Mouse (Mus musculus): Measurements from ENCODE around the gene Cdpf1. TPM values are rescaled to one million over a fixed set of nuclear protein-coding genes. Genes with fewer than 3 reads are reported as not detected.
"Not testable (repeated sequence)": the region's sequence is repeated elsewhere in the genome, so short reads cannot be mapped to it uniquely, and the experiment has no call there.

Cdpf1 gene
- polyA plus RNA-seq, 1 experiment from 2014 or later, result 33.8 TPM

DNA sequence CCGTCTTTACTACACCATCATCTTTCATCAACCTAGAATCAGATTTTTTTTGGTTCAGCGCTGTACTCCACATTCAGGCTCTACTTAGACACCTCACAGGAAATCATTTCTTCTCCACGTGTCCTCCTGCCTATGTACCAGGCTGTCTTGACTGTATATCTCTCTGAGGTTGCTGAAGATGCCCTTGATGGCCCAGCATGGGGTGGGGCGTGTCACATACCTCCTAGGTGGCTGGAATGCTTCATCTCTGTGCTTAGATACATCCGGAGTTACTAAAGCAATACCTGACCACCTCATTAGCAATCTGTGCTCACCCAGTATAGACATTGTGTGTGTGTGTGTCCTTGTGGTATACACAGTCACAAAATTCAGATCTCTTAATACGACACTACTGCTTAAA is 16.0 kb downstream of the Cdpf1 start:
- Histone ChIP-seq H3K27me3 (ENCODE audit: control insufficient read depth, insufficient read depth, low read depth, low read length) (no peaks in the 10 kb centered on the region), H3K4me1 (replicated peaks; ENCODE audit: control insufficient read depth, insufficient read depth, low read length) (no peaks in the 10 kb centered on the region), H3K9me3 (ENCODE audit: control insufficient read depth, low read length) (no peaks in the 10 kb centered on the region), H3K9ac (ENCODE audit: low read length) (no peak overlapping the region), H3K27ac (ENCODE audit: low read length) (no peak overlapping the region), H3K36me3 (ENCODE audit: control insufficient read depth, insufficient read depth, low read length) (no peaks in the 10 kb centered on the region), H3K4me3 (ENCODE audit: low read length) (no peak overlapping the region), H3K4me2 (ENCODE audit: low read depth, low read length) (no peak overlapping the region)
- WGBS, result 71% methylated on average over 6 of the region's 6 CpGs
- ATAC-seq (ENCODE audit: low read depth), result no peak

DNA sequence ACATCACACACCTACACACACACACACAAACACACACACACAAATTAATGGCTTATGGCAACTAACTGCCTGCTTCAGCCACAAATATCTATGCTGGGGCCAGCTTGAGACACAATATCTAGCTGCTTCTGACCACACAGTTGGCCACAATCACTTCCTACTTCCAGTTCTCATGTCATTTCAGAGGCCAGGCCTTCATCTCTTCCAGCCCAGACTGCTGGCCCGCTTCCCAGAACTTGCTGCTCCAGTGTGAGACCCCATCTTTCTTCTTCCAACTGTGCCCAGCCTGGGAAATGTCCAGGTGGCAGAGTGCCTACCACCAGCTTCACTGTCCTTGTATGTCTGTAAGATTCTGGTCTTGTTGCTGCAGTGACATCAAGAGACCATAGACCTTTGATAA is 18.7 kb downstream of the Cdpf1 start:
- 50% methylated on average over 1 of the region's 1 CpGs for WGBS
- Histone ChIP-seq H3K36me3 (ENCODE audit: control insufficient read depth, insufficient read depth, low read length) (no peaks in the 10 kb centered on the region), H3K27me3 (ENCODE audit: control insufficient read depth, insufficient read depth, low read depth, low read length) (no peaks in the 10 kb centered on the region), H3K4me2 (ENCODE audit: low read depth, low read length) (no peak overlapping the region), H3K4me3 (ENCODE audit: low read length) (no peak overlapping the region), H3K9ac (ENCODE audit: low read length) (no peak overlapping the region), H3K27ac (ENCODE audit: low read length) (no peak overlapping the region), H3K4me1 (replicated peaks; ENCODE audit: control insufficient read depth, insufficient read depth, low read length) (no peaks in the 10 kb centered on the region), H3K9me3 (ENCODE audit: control insufficient read depth, low read length) (no peaks in the 10 kb centered on the region)
- ATAC-seq (ENCODE audit: low read depth), result no peak

DNA sequence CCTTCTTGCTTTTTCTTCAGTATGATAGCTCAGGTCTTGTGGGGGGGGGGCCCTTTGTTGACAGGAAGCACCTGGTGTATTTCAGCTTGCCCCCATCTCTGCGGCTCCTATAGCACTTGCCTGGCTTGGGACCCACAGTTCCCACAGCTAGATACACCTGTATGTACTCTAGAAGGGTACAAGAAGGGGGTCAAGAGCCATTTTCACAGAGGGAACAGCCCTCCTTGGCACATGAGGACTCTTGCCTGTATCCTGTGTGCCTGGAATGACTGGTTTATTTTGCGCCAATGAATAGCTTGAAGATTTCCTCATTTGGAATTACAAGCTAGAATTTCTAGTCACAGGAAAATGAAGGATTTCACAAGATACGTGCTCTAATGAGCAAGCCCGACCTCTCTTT is 20.0 kb downstream of the Cdpf1 start:
- 55% methylated on average over 4 of the region's 4 CpGs for whole genome bisulfite sequencing
- H3K4me3 ChIP-seq (ENCODE audit: low read length), result no peak overlapping the region
- H3K27ac ChIP-seq (ENCODE audit: low read length), result no peak overlapping the region; the same call in 1 of the 2 replicates
- peak; percentile 81; the same call in 1 of the 2 replicates for ATAC-seq (ENCODE audit: low read depth)
- no peak overlapping the region for H3K4me2 ChIP-seq (ENCODE audit: low read depth, low read length)
- H3K36me3 ChIP-seq (ENCODE audit: control insufficient read depth, insufficient read depth, low read length), result no peaks in the 10 kb centered on the region
- H3K4me1 ChIP-seq (replicated peaks; ENCODE audit: control insufficient read depth, insufficient read depth, low read length), result no peaks in the 10 kb centered on the region
- H3K9ac ChIP-seq (ENCODE audit: low read length), result no peak overlapping the region
- no peaks in the 10 kb centered on the region for H3K9me3 ChIP-seq (ENCODE audit: control insufficient read depth, low read length)
- no peaks in the 10 kb centered on the region for H3K27me3 ChIP-seq (ENCODE audit: control insufficient read depth, insufficient read depth, low read depth, low read length)

- H3K27ac ChIP-seq (ENCODE audit: low read length), result no peak overlapping the region
- H3K9me3 ChIP-seq (ENCODE audit: control insufficient read depth, low read length), result no peaks in the 10 kb centered on the region
- no peak overlapping the region for H3K4me2 ChIP-seq (ENCODE audit: low read depth, low read length)
- no peak overlapping the region for H3K4me3 ChIP-seq (ENCODE audit: low read length)
- no peak overlapping the region for H3K9ac ChIP-seq (ENCODE audit: low read length)
- no peaks in the 10 kb centered on the region for H3K27me3 ChIP-seq (ENCODE audit: control insufficient read depth, insufficient read depth, low read depth, low read length)
- ATAC-seq (ENCODE audit: low read depth), result no peak
- H3K36me3 ChIP-seq (ENCODE audit: control insufficient read depth, insufficient read depth, low read length), result no peaks in the 10 kb centered on the region
- no peaks in the 10 kb centered on the region for H3K4me1 ChIP-seq (replicated peaks; ENCODE audit: control insufficient read depth, insufficient read depth, low read length)
- 64% methylated on average over 16 of the region's 16 CpGs for WGBS
These were observed 22.9 kb downstream of the Cdpf1 start for GRCm38 (mm10) chr15:85788633-85789032.

GRCm38 (mm10) chr15:85788051-85788450 is 23.4 kb downstream of the Cdpf1 start:
- Histone ChIP-seq H3K9ac (ENCODE audit: low read length) (no peak overlapping the region), H3K27ac (ENCODE audit: low read length) (no peak overlapping the region), H3K27me3 (ENCODE audit: control insufficient read depth, insufficient read depth, low read depth, low read length) (no peaks in the 10 kb centered on the region), H3K9me3 (ENCODE audit: control insufficient read depth, low read length) (no peaks in the 10 kb centered on the region), H3K4me3 (ENCODE audit: low read length) (no peak overlapping the region), H3K36me3 (ENCODE audit: control insufficient read depth, insufficient read depth, low read length) (no peaks in the 10 kb centered on the region), H3K4me1 (replicated peaks; ENCODE audit: control insufficient read depth, insufficient read depth, low read length) (no peaks in the 10 kb centered on the region), H3K4me2 (ENCODE audit: low read depth, low read length) (no peak overlapping the region)
- no peak for ATAC-seq (ENCODE audit: low read depth)
- WGBS, result 76% methylated on average over 4 of the region's 4 CpGs

DNA sequence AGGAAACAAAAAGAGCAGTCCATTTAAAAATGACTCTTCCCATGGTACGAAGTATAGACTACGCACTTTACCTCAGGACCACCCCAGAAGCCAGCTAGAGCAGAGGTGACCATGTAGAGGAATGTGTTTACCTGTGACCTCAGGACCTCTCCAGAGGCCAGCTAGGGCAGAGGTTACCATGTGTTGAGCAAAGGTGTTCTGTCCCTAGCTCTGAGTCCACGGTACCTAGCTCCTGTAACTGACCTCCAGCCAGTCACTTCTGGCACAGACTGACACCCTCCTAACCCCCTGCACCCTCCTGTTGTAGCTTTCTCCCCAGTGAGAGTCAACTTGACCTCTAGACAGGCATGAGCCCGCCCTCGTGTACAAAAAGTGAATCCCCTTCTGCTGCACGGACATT is 24.0 kb downstream of the Cdpf1 start:
- H3K4me3 ChIP-seq (ENCODE audit: low read length), result no peak overlapping the region
- H3K9ac ChIP-seq (ENCODE audit: low read length), result no peak overlapping the region
- no peak overlapping the region for H3K4me2 ChIP-seq (ENCODE audit: low read depth, low read length)
- H3K27me3 ChIP-seq (ENCODE audit: control insufficient read depth, insufficient read depth, low read depth, low read length), result no peaks in the 10 kb centered on the region
- H3K9me3 ChIP-seq (ENCODE audit: control insufficient read depth, low read length), result no peaks in the 10 kb centered on the region
- 87% methylated on average over 6 of the region's 6 CpGs for WGBS
- H3K4me1 ChIP-seq (replicated peaks; ENCODE audit: control insufficient read depth, insufficient read depth, low read length), result no peaks in the 10 kb centered on the region
- H3K27ac ChIP-seq (ENCODE audit: low read length), result no peak overlapping the region
- no peaks in the 10 kb centered on the region for H3K36me3 ChIP-seq (ENCODE audit: control insufficient read depth, insufficient read depth, low read length)
- no peak for ATAC-seq (ENCODE audit: low read depth)

- no peak for ATAC-seq (ENCODE audit: low read depth)
- WGBS, result 52% methylated on average over 5 of the region's 5 CpGs
These were observed 24.8 kb downstream of the Cdpf1 start for GRCm38 (mm10) chr15:85786711-85787110.

DNA sequence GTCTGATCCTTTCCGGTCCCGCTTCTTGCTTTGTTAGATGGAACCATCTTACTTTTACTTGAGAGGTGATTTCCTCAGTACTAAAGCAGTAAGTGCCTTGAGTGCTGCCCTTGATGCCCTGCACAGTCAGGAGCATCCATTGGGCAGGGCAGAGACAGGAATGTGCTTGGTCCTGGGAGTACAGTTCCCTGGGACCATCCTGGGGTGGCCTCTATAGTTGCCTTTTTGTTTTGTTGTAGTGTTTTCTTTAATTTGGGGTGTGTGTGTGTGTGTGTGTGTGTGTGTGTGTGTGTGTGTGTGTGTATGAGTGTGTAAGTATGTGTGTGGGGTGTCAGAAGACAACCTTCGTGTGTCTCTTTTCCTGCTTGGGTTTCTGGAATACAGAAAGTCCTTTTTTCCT is 27.2 kb downstream of the Cdpf1 start:
- ATAC-seq (ENCODE audit: low read depth), result no peak
- no peak overlapping the region for H3K27ac ChIP-seq (ENCODE audit: low read length)
- no peak overlapping the region for H3K4me2 ChIP-seq (ENCODE audit: low read depth, low read length)
- no peaks in the 10 kb centered on the region for H3K4me1 ChIP-seq (replicated peaks; ENCODE audit: control insufficient read depth, insufficient read depth, low read length)
- H3K36me3 ChIP-seq (ENCODE audit: control insufficient read depth, insufficient read depth, low read length), result no peaks in the 10 kb centered on the region
- no peaks in the 10 kb centered on the region for H3K27me3 ChIP-seq (ENCODE audit: control insufficient read depth, insufficient read depth, low read depth, low read length)
- H3K4me3 ChIP-seq (ENCODE audit: low read length), result no peak overlapping the region
- no peaks in the 10 kb centered on the region for H3K9me3 ChIP-seq (ENCODE audit: control insufficient read depth, low read length)
- WGBS, result 75% methylated on average over 3 of the region's 3 CpGs
- H3K9ac ChIP-seq (ENCODE audit: low read length), result no peak overlapping the region

More at GRCm38 (mm10) chr15:85786711-85787110, 24.8 kb downstream of the Cdpf1 start:
- Histone ChIP-seq H3K9me3 (ENCODE audit: control insufficient read depth, low read length) (no peaks in the 10 kb centered on the region), H3K4me1 (replicated peaks; ENCODE audit: control insufficient read depth, insufficient read depth, low read length) (no peaks in the 10 kb centered on the region), H3K27ac (ENCODE audit: low read length) (no peak overlapping the region), H3K4me2 (ENCODE audit: low read depth, low read length) (no peak overlapping the region), H3K9ac (ENCODE audit: low read length) (no peak overlapping the region), H3K36me3 (ENCODE audit: control insufficient read depth, insufficient read depth, low read length) (no peaks in the 10 kb centered on the region), H3K27me3 (ENCODE audit: control insufficient read depth, insufficient read depth, low read depth, low read length) (no peaks in the 10 kb centered on the region), H3K4me3 (ENCODE audit: low read length) (no peak overlapping the region)

GRCm38 (mm10) chr15:85783146-85783545 is 28.4 kb downstream of the Cdpf1 start:
- H3K27ac ChIP-seq (ENCODE audit: low read length), result no peak overlapping the region
- H3K4me3 ChIP-seq (ENCODE audit: low read length), result no peak overlapping the region
- H3K36me3 ChIP-seq (ENCODE audit: control insufficient read depth, insufficient read depth, low read length), result no peaks in the 10 kb centered on the region
- no peak overlapping the region for H3K9ac ChIP-seq (ENCODE audit: low read length)
- H3K4me2 ChIP-seq (ENCODE audit: low read depth, low read length), result no peak overlapping the region
- no peaks in the 10 kb centered on the region for H3K9me3 ChIP-seq (ENCODE audit: control insufficient read depth, low read length)
- ATAC-seq (ENCODE audit: low read depth), result no peak
- no peaks in the 10 kb centered on the region for H3K27me3 ChIP-seq (ENCODE audit: control insufficient read depth, insufficient read depth, low read depth, low read length)
- H3K4me1 ChIP-seq (replicated peaks; ENCODE audit: control insufficient read depth, insufficient read depth, low read length), result no peaks in the 10 kb centered on the region
- 77% methylated on average over 4 of the region's 4 CpGs for WGBS

GRCm38 (mm10) chr15:85778891-85779290 is 32.6 kb downstream of the Cdpf1 start:
- not testable (repeated sequence) for H3K4me3 ChIP-seq (ENCODE audit: low read length); H3K36me3 ChIP-seq (ENCODE audit: control insufficient read depth, insufficient read depth, low read length); H3K27ac ChIP-seq (ENCODE audit: low read length); ATAC-seq (ENCODE audit: low read depth); H3K4me1 ChIP-seq (replicated peaks; ENCODE audit: control insufficient read depth, insufficient read depth, low read length); H3K27me3 ChIP-seq (ENCODE audit: control insufficient read depth, insufficient read depth, low read depth, low read length); H3K9me3 ChIP-seq (ENCODE audit: control insufficient read depth, low read length); H3K4me2 ChIP-seq (ENCODE audit: low read depth, low read length); H3K9ac ChIP-seq (ENCODE audit: low read length)
- 81% methylated on average over 6 of the region's 6 CpGs for WGBS
